20 mouse cellular contexts compared by ENCODE assay signal in the genomic region with DNA sequence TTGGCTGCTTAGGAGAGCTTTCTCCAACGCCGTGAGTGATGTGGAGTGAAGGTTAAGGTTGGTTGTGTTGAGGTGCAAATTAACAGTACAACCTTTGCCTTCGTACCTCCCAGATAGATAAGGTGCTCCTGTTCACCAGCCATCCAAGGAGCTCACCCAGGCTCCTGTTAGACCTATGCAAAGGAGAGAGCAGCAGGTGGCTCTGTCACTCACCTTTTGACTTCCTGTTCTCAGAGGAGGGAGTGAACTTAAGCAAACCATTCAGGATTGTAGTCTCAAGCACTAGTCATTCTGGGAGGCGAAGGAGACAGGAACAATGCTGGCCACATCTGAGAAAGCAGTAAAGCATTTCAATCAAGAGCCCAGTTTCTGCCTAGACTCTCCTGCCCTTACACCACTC. TPM values are rescaled to one million over a fixed set of nuclear protein-coding genes. Genes with fewer than 3 reads are reported as not detected.
DNase-seq lines count a peak whose midpoint lies in the region; ATAC-seq and TF ChIP-seq lines count a peak whose summit lies in the region.
"Had no signal": no experiment of that assay in that cellular context is flagged by ENCODE, and none has a peak within 500 bp of the region (broad histone marks: within the 10 kb centered on the region; RNA-seq: fewer than 3 reads in every experiment).

No protein-coding gene starts in this region.

- H3ac ChIP-seq in C2C12 (ENCODE audit: control insufficient read depth, insufficient read length, low read depth): no peak overlapping the region

- intact Hi-C loops in left cerebral cortex, adult 2 months (cut with DNase I): no loop called here

- no peak for TF ChIP-seq EP300 in ES-Bruce4 (IDR thresholded peaks at IDR 0.05; ENCODE audit: insufficient read depth, low read depth, low read length)

- H3K27me3 ChIP-seq in C2C12 (ENCODE audit: control insufficient read depth, insufficient read depth, insufficient read length) (no peaks in the 10 kb centered on the region), ES-Bruce4 (ENCODE audit: control insufficient read depth, insufficient read depth, low read length, poor library complexity, severe bottlenecking) (no peaks in the 10 kb centered on the region)
- no peaks in the 10 kb centered on the region for H3K27me3 ChIP-seq in small intestine, adult 2 months (ENCODE audit: control insufficient read depth, insufficient read depth, low read length)
- H3K27me3 ChIP-seq: kidney, embryonic 15.5 days; limb, embryonic 12.5 days had no signal

- 27% methylated on average over 4 of the region's 4 CpGs for WGBS in small intestine, adult 2 months

- 0 out of 2 replicates have a peak, but pooled peaks cover 2% of the 10 kb centered on the region for H3K9me3 ChIP-seq in ES-Bruce4 (replicated peaks; ENCODE audit: control insufficient read depth, insufficient read depth, low read length, poor library complexity, severe bottlenecking)
- H3K9me3 ChIP-seq: kidney, embryonic 15.5 days; limb, embryonic 12.5 days had no signal

- H3K4me1 ChIP-seq in ES-Bruce4 (ENCODE audit: control insufficient read depth, insufficient read depth, low read length): peaks cover 3% of the 10 kb centered on the region
- H3K4me1 ChIP-seq in small intestine, adult 2 months (ENCODE audit: control insufficient read depth, insufficient read depth, insufficient read length, low read length): peaks cover 6% of the 10 kb centered on the region; the same call in 1 of the 2 replicates
- H3K4me1 ChIP-seq: limb, embryonic 12.5 days had no signal

- H3K79me3 ChIP-seq in C2C12 (ENCODE audit: low read depth): no peaks in the 10 kb centered on the region

- no peak overlapping the region for H3K4me3 ChIP-seq in C2C12 (ENCODE audit: insufficient read depth, poor library complexity, severe bottlenecking)
- no peak overlapping the region for H3K4me3 ChIP-seq in ES-Bruce4 (ENCODE audit: low read depth, low read length)
- H3K4me3 ChIP-seq in small intestine, adult 2 months (ENCODE audit: low read depth, low read length): no peak overlapping the region
- H3K4me3 ChIP-seq in left cerebral cortex, adult 2 months: no peak overlapping the region
- H3K4me3 ChIP-seq: kidney, embryonic 15.5 days; limb, embryonic 12.5 days had no signal

- 0 out of 2 replicates have a peak overlapping the region, but pooled peaks have one; percentile 33 for H3K9ac ChIP-seq in ES-Bruce4 (ENCODE audit: low read depth, poor library complexity, severe bottlenecking)
- H3K9ac ChIP-seq: kidney, embryonic 15.5 days; limb, embryonic 12.5 days; liver, embryonic 14.5 days had no signal

- no peaks in the 10 kb centered on the region for H3K79me2 ChIP-seq in C2C12 (ENCODE audit: control insufficient read depth, insufficient read depth)

- TF ChIP-seq POLR2A in ES-Bruce4 (IDR thresholded peaks at IDR 0.05; ENCODE audit: insufficient read depth, low read length): no peak
- no peak; the same call in 1 of the 2 replicates for TF ChIP-seq POLR2A in small intestine, adult 2 months (IDR thresholded peaks at IDR 0.05; ENCODE audit: low read depth, low read length)

- H3K27ac ChIP-seq in ES-Bruce4 (ENCODE audit: insufficient read depth, low read length): peak overlapping the region; percentile 35; the same call in 1 of the 2 replicates
- H3K27ac ChIP-seq in small intestine, adult 2 months (ENCODE audit: insufficient read depth, low read depth, low read length): peak overlapping the region; percentile 89
- H3K27ac ChIP-seq in left cerebral cortex, adult 2 months: no peak overlapping the region
- H3K27ac ChIP-seq: kidney, embryonic 15.5 days; limb, embryonic 12.5 days; liver, embryonic 14.5 days had no signal

- no peak for TF ChIP-seq CTCF in C2C12 (IDR thresholded peaks at IDR 0.05; ENCODE audit: control insufficient read depth, insufficient read depth, insufficient read length)
- peak; percentile 15 for TF ChIP-seq CTCF in ES-Bruce4 (IDR thresholded peaks at IDR 0.05; ENCODE audit: low read depth, low read length)
- TF ChIP-seq CTCF in small intestine, adult 2 months (IDR thresholded peaks at IDR 0.05; ENCODE audit: extremely low read depth, insufficient read length, insufficient replicate concordance, low read depth, low read length): peak; percentile 17; the same call in 1 of the 2 replicates
- TF ChIP-seq CTCF in left cerebral cortex, adult 2 months (IDR thresholded peaks at IDR 0.05): no peak

- no peak for ATAC-seq in megakaryocyte, adult 5-6 weeks (ENCODE audit: poor library complexity, severe bottlenecking)

- H3K36me3 ChIP-seq in C2C12 (ENCODE audit: control insufficient read depth, insufficient read depth) (no peaks in the 10 kb centered on the region), ES-Bruce4 (ENCODE audit: control insufficient read depth, insufficient read depth, low read length, poor library complexity, severe bottlenecking) (no peaks in the 10 kb centered on the region)
- peaks cover 10% of the 10 kb centered on the region for H3K36me3 ChIP-seq in small intestine, adult 2 months (ENCODE audit: control insufficient read depth, insufficient read depth, low read length)
- H3K36me3 ChIP-seq: kidney, embryonic 15.5 days; limb, embryonic 12.5 days had no signal

- DNase-seq in thymus, postnatal 10 days (ENCODE audit: low spot score in 2 of 2): peak; percentile 7 to 25
- DNase-seq in spleen, adult 12 weeks (ENCODE audit: low spot score): no peak
- no peak for DNase-seq in left cerebral cortex, adult 2 months (ENCODE audit: extremely low spot score in 1 of 2, low spot score in 2 of 2)
- DNase-seq: adrenal gland, adult 2 months; cerebellum, postnatal 14 days; gastrocnemius, postnatal 14 days; lung, postnatal 36 days; spleen, adult 18-20 months had no signal

TF ChIP-seq in C2C12, 6 proteins besides CTCF, POLR2A, EP300 and RAD21:
- TF ChIP-seq USF1 (IDR thresholded peaks at IDR 0.05; ENCODE audit: low read depth) (no peak), MYOD1 (IDR thresholded peaks at IDR 0.05; ENCODE audit: control insufficient read depth, insufficient read length, low read depth) (peak; percentile 25)

RNA-seq across cellular contexts. Expression of a gene that starts 1.2 kb away (rescaled TPM):
- polyA plus RNA-seq in C2C12 (2012; fragmentation: generic; extraction: Trizol) (0.11 TPM), ES-Bruce4 (2011; ENCODE audit: insufficient read depth, insufficient read length, low read depth, missing spikeins) (0.18 and 0.61 TPM in 2 replicates)
- polyA plus RNA-seq in small intestine, adult 2 months (2012; rRNA removed): 5.6 and 9.8 TPM in 2 replicates
- not detected for total RNA-seq in left cerebral cortex, adult 2 months (2021)
- total RNA-seq in megakaryocyte, adult 5-6 weeks (2015): not detected in 2 replicates
- total RNA-seq in megakaryocyte, adult 5-6 weeks (2017): not detected in 2 replicates
- total RNA-seq: gastrocnemius, postnatal 14 days; layer of hippocampus, adult 8-10 months; neutrophil, adult 5-6 weeks had no signal
- polyA plus RNA-seq: adrenal gland, adult 2 months; forebrain, embryonic 11.5 days; frontal cortex, adult 2 months; limb, embryonic 12.5 days; liver, embryonic 14.5 days; midbrain, embryonic 11.5 days had no signal

RNA-seq across cellular contexts. Expression of a gene that starts 24.3 kb away (rescaled TPM):
- polyA plus RNA-seq in C2C12 (2012; fragmentation: generic; extraction: Trizol) (86.5 TPM), ES-Bruce4 (2011; ENCODE audit: insufficient read depth, insufficient read length, low read depth, missing spikeins) (111 and 122 TPM in 2 replicates)
- polyA plus RNA-seq in small intestine, adult 2 months (2012; rRNA removed): 9.2 and 10.1 TPM in 2 replicates
- total RNA-seq in left cerebral cortex, adult 2 months (2021): 10 to 100 TPM; 52.5 to 58.4 TPM
- total RNA-seq in megakaryocyte, adult 5-6 weeks (2015): 117 and 126 TPM in 2 replicates
- total RNA-seq in megakaryocyte, adult 5-6 weeks (2017): 121 and 130 TPM in 2 replicates

RNA-seq across cellular contexts. Expression of a gene that starts 47.4 kb away (rescaled TPM):
- 104 TPM for polyA plus RNA-seq in C2C12 (2012; fragmentation: generic; extraction: Trizol)
- 63.6 and 65.6 TPM in 2 replicates for polyA plus RNA-seq in ES-Bruce4 (2011; ENCODE audit: insufficient read depth, insufficient read length, low read depth, missing spikeins)
- 4.1 and 5.7 TPM in 2 replicates for polyA plus RNA-seq in small intestine, adult 2 months (2012; rRNA removed)
- total RNA-seq in left cerebral cortex, adult 2 months (2021): 10 to 100 TPM; 42.9 to 43.2 TPM
- 123 and 131 TPM in 2 replicates for total RNA-seq in megakaryocyte, adult 5-6 weeks (2015)
- total RNA-seq in megakaryocyte, adult 5-6 weeks (2017): 196 and 207 TPM in 2 replicates

Comparison
In these comparisons a context has a peak if more than half of its experiments do, and no peak if none do; other contexts are left out.
1. CTCF ChIP-seq: peak in ES-Bruce4 (single experiment) and small intestine, adult 2 months (single experiment); none in C2C12 (single experiment) and left cerebral cortex, adult 2 months (single experiment).
2. DNase-seq: peak in thymus, postnatal 10 days (2 of 2); none in spleen, adult 12 weeks (single experiment) and left cerebral cortex, adult 2 months (0 of 2).